Mouse (Mus musculus): ENCODE results near the gene Sarm1. TPM values are rescaled to one million over a fixed set of nuclear protein-coding genes. Genes with fewer than 3 reads are reported as not detected.

Gene Sarm1
- polyA plus RNA-seq, 1 experiment from 2014 or later, result 1.2 TPM

GRCm38 (mm10) chr11:78435776-78436349, 61.7 kb downstream of the Sarm1 start:
- Histone ChIP-seq H3K4me2 (ENCODE audit: low read depth, low read length) (peak overlapping the region; percentile 10; the same call in 1 of the 2 replicates), H3K36me3 (ENCODE audit: control insufficient read depth, insufficient read depth, low read length) (no peaks in the 10 kb centered on the region), H3K27ac (ENCODE audit: low read length) (peak overlapping the region; percentile 14; the same call in 1 of the 2 replicates), H3K4me1 (replicated peaks; ENCODE audit: control insufficient read depth, insufficient read depth, low read length) (peaks cover 2% of the 10 kb centered on the region; the same call in 1 of the 2 replicates), H3K9me3 (ENCODE audit: control insufficient read depth, low read length) (no peaks in the 10 kb centered on the region), H3K4me3 (ENCODE audit: low read length) (no peak overlapping the region), H3K27me3 (ENCODE audit: control insufficient read depth, insufficient read depth, low read depth, low read length) (no peaks in the 10 kb centered on the region), H3K9ac (ENCODE audit: low read length) (no peak overlapping the region)
- WGBS, result 4% methylated on average over 19 of the region's 19 CpGs
- ATAC-seq (ENCODE audit: low read depth), result peak; percentile 85

- H3K9me3 ChIP-seq (ENCODE audit: control insufficient read depth, low read length), result no peaks in the 10 kb centered on the region
- ATAC-seq (ENCODE audit: low read depth), result no peak
- no peak overlapping the region for H3K9ac ChIP-seq (ENCODE audit: low read length)
- H3K36me3 ChIP-seq (ENCODE audit: control insufficient read depth, insufficient read depth, low read length), result no peaks in the 10 kb centered on the region
- no peak overlapping the region for H3K4me2 ChIP-seq (ENCODE audit: low read depth, low read length)
- H3K4me3 ChIP-seq (ENCODE audit: low read length), result no peak overlapping the region
- H3K27me3 ChIP-seq (ENCODE audit: control insufficient read depth, insufficient read depth, low read depth, low read length), result no peaks in the 10 kb centered on the region
- H3K4me1 ChIP-seq (replicated peaks; ENCODE audit: control insufficient read depth, insufficient read depth, low read length), result peaks cover 2% of the 10 kb centered on the region; the same call in 1 of the 2 replicates
- H3K27ac ChIP-seq (ENCODE audit: low read length), result no peak overlapping the region
- WGBS, result 45% methylated on average over 4 of the region's 4 CpGs
Observed at GRCm38 (mm10) chr11:78434052-78434451, 63.5 kb downstream of the Sarm1 start.

- no peak for ATAC-seq (ENCODE audit: low read depth)
- Histone ChIP-seq H3K4me2 (ENCODE audit: low read depth, low read length) (no peak overlapping the region), H3K9ac (ENCODE audit: low read length) (no peak overlapping the region), H3K36me3 (ENCODE audit: control insufficient read depth, insufficient read depth, low read length) (no peaks in the 10 kb centered on the region), H3K27ac (ENCODE audit: low read length) (no peak overlapping the region), H3K4me1 (replicated peaks; ENCODE audit: control insufficient read depth, insufficient read depth, low read length) (peaks cover 2% of the 10 kb centered on the region; the same call in 1 of the 2 replicates), H3K27me3 (ENCODE audit: control insufficient read depth, insufficient read depth, low read depth, low read length) (no peaks in the 10 kb centered on the region), H3K4me3 (ENCODE audit: low read length) (no peak overlapping the region), H3K9me3 (ENCODE audit: control insufficient read depth, low read length) (no peaks in the 10 kb centered on the region)
- 85% methylated on average over 10 of the region's 10 CpGs for WGBS
Observed at GRCm38 (mm10) chr11:78431176-78431575, 66.4 kb downstream of the Sarm1 start.

GRCm38 (mm10) chr11:78430195-78430878, 67.2 kb downstream of the Sarm1 start:
- Histone ChIP-seq H3K9ac (ENCODE audit: low read length) (no peak overlapping the region), H3K27ac (ENCODE audit: low read length) (no peak overlapping the region), H3K27me3 (ENCODE audit: control insufficient read depth, insufficient read depth, low read depth, low read length) (no peaks in the 10 kb centered on the region), H3K36me3 (ENCODE audit: control insufficient read depth, insufficient read depth, low read length) (no peaks in the 10 kb centered on the region), H3K9me3 (ENCODE audit: control insufficient read depth, low read length) (no peaks in the 10 kb centered on the region), H3K4me2 (ENCODE audit: low read depth, low read length) (no peak overlapping the region), H3K4me1 (replicated peaks; ENCODE audit: control insufficient read depth, insufficient read depth, low read length) (no peaks in the 10 kb centered on the region), H3K4me3 (ENCODE audit: low read length) (no peak overlapping the region)
- ATAC-seq (ENCODE audit: low read depth), result no peak
- WGBS, result 52% methylated on average over 11 of the region's 11 CpGs

GRCm38 (mm10) chr11:78428309-78428708, 69.2 kb downstream of the Sarm1 start:
- Histone ChIP-seq H3K4me1 (replicated peaks; ENCODE audit: control insufficient read depth, insufficient read depth, low read length) (no peaks in the 10 kb centered on the region), H3K4me2 (ENCODE audit: low read depth, low read length) (no peak overlapping the region), H3K36me3 (ENCODE audit: control insufficient read depth, insufficient read depth, low read length) (no peaks in the 10 kb centered on the region), H3K9ac (ENCODE audit: low read length) (no peak overlapping the region), H3K27ac (ENCODE audit: low read length) (no peak overlapping the region), H3K4me3 (ENCODE audit: low read length) (no peak overlapping the region), H3K9me3 (ENCODE audit: control insufficient read depth, low read length) (no peaks in the 10 kb centered on the region), H3K27me3 (ENCODE audit: control insufficient read depth, insufficient read depth, low read depth, low read length) (no peaks in the 10 kb centered on the region)
- 62% methylated on average over 5 of the region's 5 CpGs for WGBS
- ATAC-seq (ENCODE audit: low read depth), result no peak

- Histone ChIP-seq H3K27me3 (ENCODE audit: control insufficient read depth, insufficient read depth, low read depth, low read length) (no peaks in the 10 kb centered on the region), H3K9me3 (ENCODE audit: control insufficient read depth, low read length) (no peaks in the 10 kb centered on the region), H3K9ac (ENCODE audit: low read length) (no peak overlapping the region), H3K4me2 (ENCODE audit: low read depth, low read length) (no peak overlapping the region), H3K4me1 (replicated peaks; ENCODE audit: control insufficient read depth, insufficient read depth, low read length) (no peaks in the 10 kb centered on the region), H3K4me3 (ENCODE audit: low read length) (no peak overlapping the region), H3K27ac (ENCODE audit: low read length) (no peak overlapping the region), H3K36me3 (ENCODE audit: control insufficient read depth, insufficient read depth, low read length) (no peaks in the 10 kb centered on the region)
- 89% methylated on average over 6 of the region's 6 CpGs for WGBS
- no peak for ATAC-seq (ENCODE audit: low read depth)
Observed at GRCm38 (mm10) chr11:78427655-78428054, 69.9 kb downstream of the Sarm1 start.

- H3K4me3 ChIP-seq (ENCODE audit: low read length), result no peak overlapping the region
- WGBS, result 72% methylated on average over 1 of the region's 1 CpGs
- no peaks in the 10 kb centered on the region for H3K36me3 ChIP-seq (ENCODE audit: control insufficient read depth, insufficient read depth, low read length)
- H3K9me3 ChIP-seq (ENCODE audit: control insufficient read depth, low read length), result no peaks in the 10 kb centered on the region
- H3K4me1 ChIP-seq (replicated peaks; ENCODE audit: control insufficient read depth, insufficient read depth, low read length), result no peaks in the 10 kb centered on the region
- no peak overlapping the region for H3K9ac ChIP-seq (ENCODE audit: low read length)
- H3K27ac ChIP-seq (ENCODE audit: low read length), result no peak overlapping the region
- no peak overlapping the region for H3K4me2 ChIP-seq (ENCODE audit: low read depth, low read length)
- no peak for ATAC-seq (ENCODE audit: low read depth)
- H3K27me3 ChIP-seq (ENCODE audit: control insufficient read depth, insufficient read depth, low read depth, low read length), result no peaks in the 10 kb centered on the region
Observed at GRCm38 (mm10) chr11:78425572-78425971, 72.0 kb downstream of the Sarm1 start.

GRCm38 (mm10) chr11:78424352-78424751, 73.2 kb downstream of the Sarm1 start:
- WGBS, result 37% methylated on average over 2 of the region's 2 CpGs
- no peak overlapping the region for H3K4me3 ChIP-seq (ENCODE audit: low read length)
- no peak overlapping the region for H3K4me2 ChIP-seq (ENCODE audit: low read depth, low read length)
- no peaks in the 10 kb centered on the region for H3K36me3 ChIP-seq (ENCODE audit: control insufficient read depth, insufficient read depth, low read length)
- H3K9ac ChIP-seq (ENCODE audit: low read length), result no peak overlapping the region
- 0 out of 2 replicates have a peak, but pooled peaks cover 2% of the 10 kb centered on the region for H3K27me3 ChIP-seq (ENCODE audit: control insufficient read depth, insufficient read depth, low read depth, low read length)
- no peaks in the 10 kb centered on the region for H3K4me1 ChIP-seq (replicated peaks; ENCODE audit: control insufficient read depth, insufficient read depth, low read length)
- no peaks in the 10 kb centered on the region for H3K9me3 ChIP-seq (ENCODE audit: control insufficient read depth, low read length)
- no peak for ATAC-seq (ENCODE audit: low read depth)
- no peak overlapping the region for H3K27ac ChIP-seq (ENCODE audit: low read length)
